Comparison of ENCODE assay signal across 32 mouse cellular contexts in the genomic region with DNA sequence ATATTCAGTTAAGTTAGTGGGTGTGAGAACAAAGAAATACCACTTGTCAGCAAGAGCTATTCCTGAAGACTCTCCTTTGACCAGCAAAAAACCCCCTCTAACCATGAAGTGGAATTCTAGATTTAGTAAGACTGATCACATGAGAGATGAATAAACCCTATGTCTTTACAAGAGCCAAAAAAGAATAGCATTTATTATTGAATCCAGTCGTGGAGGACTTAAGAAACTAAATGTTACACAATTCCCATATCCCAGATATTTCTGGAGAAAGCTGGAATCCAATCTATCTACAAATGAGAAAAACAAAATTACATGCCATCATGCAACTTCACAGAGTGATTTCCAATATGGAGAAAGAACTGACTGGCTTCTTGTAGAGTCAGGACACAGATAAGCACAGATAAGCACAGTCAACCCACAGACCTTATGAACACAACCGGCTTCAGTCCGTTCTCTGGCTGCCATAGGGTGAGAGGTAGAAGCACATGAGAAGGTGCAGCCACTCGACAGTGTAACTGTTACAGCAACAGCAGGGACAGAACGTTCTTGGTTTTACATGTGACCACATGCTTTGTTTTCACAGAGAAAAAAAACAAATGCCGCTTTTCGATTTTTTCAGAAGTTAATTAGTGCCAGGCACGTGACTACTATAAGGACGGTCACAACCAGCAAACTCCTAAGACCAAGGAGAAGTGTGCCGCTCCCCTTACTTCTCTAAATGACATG. TPM values are rescaled to one million over a fixed set of nuclear protein-coding genes. Genes with fewer than 3 reads are reported as not detected.
DNase-seq lines count a peak whose midpoint lies in the region; ATAC-seq and TF ChIP-seq lines count a peak whose summit lies in the region.
"Had no signal": no experiment of that assay in that cellular context is flagged by ENCODE, and none has a peak within 500 bp of the region (broad histone marks: within the 10 kb centered on the region; RNA-seq: fewer than 3 reads in every experiment).

No protein-coding gene starts in this region.

- TF ChIP-seq CTCF in heart, adult 2 months (IDR thresholded peaks at IDR 0.05), result no peak
- no peak for TF ChIP-seq CTCF in CH12.LX (conservative IDR thresholded peaks at IDR 0.05 in 1 of 2, IDR thresholded peaks at IDR 0.05 in 1 of 2; ENCODE audit: low read depth in 2 of 2, low read length in 2 of 2)

- H3K27ac ChIP-seq in heart, adult 2 months, result no peak overlapping the region
- no peak overlapping the region for H3K27ac ChIP-seq in CH12.LX (ENCODE audit: insufficient read depth, low read depth)
- H3K27ac ChIP-seq: forebrain, embryonic 10.5 days; forebrain, embryonic 15.5 days; liver, embryonic 15.5 days; macrophage; midbrain, embryonic 10.5 days; midbrain, embryonic 15.5 days; neural tube, embryonic 15.5 days; stomach, embryonic 15.5 days had no signal

- TF ChIP-seq POLR2A in heart, adult 2 months (IDR thresholded peaks at IDR 0.05; ENCODE audit: insufficient read depth, low read depth, low read length), result no peak
- TF ChIP-seq POLR2A in CH12.LX (IDR thresholded peaks at IDR 0.05; ENCODE audit: low read depth, low read length), result no peak

- intact Hi-C loops in heart, adult 2 months (cut with DNase I), result no loop called here

- peak; percentile 21 for DNase-seq in heart, adult 11 months
- no peak for DNase-seq in heart, adult 2 months
- peak; percentile 9 to 53 for DNase-seq in lung, adult 18-20 months
- DNase-seq in lung, postnatal 4 days, result no peak
- no peak for DNase-seq in CH12.LX (ENCODE audit: extremely low read depth)
- peak; percentile 52 for DNase-seq in fibroblast of lung, adult 2 months (ENCODE audit: low read depth)
- no peak for DNase-seq in adrenal gland, adult 2 months
- DNase-seq: adrenal gland, postnatal 10 days; cerebellum, adult 11 months; cerebellum, adult 9-11 months; gastrocnemius, postnatal 25 days; kidney, postnatal 14 days; layer of hippocampus, adult 9-11 months; liver; retina, postnatal 1 day; right cerebral cortex, postnatal 14 days; thymus, postnatal 14 days had no signal

- no peaks in the 10 kb centered on the region for H3K79me2 ChIP-seq in heart, adult 2 months (replicated peaks; ENCODE audit: control insufficient read depth, insufficient read depth, low read length)
- H3K79me2 ChIP-seq in CH12.LX (replicated peaks; ENCODE audit: control insufficient read depth, extremely low read depth, insufficient read depth, poor library complexity, severe bottlenecking), result no peaks in the 10 kb centered on the region

- in situ Hi-C loops in CH12.LX (cut with MboI; ENCODE audit: low pct_ligation_motif_present, low pct_unique_long_range_greater_than_20kb, low sequenced_read_pairs), result loop anchor here (25.0 kb wide), 1 partner anchor 313 kb away; no protein-coding TSS in a partner anchor

- H3K36me3 ChIP-seq in heart, adult 2 months (ENCODE audit: control insufficient read depth, insufficient read depth, low read length), result no peaks in the 10 kb centered on the region
- no peaks in the 10 kb centered on the region for H3K36me3 ChIP-seq in CH12.LX (replicated peaks in 1 of 2; ENCODE audit: control insufficient read depth in 1 of 2, insufficient read depth in 1 of 2, low read length in 1 of 2)
- H3K36me3 ChIP-seq: forebrain, embryonic 10.5 days; forebrain, embryonic 15.5 days; liver, embryonic 15.5 days; midbrain, embryonic 10.5 days; midbrain, embryonic 15.5 days; neural tube, embryonic 15.5 days; stomach, embryonic 15.5 days had no signal

- TF ChIP-seq EP300 in heart, adult 2 months (IDR thresholded peaks at IDR 0.05; ENCODE audit: insufficient read depth, low read depth, low read length), result no peak
- TF ChIP-seq EP300 in CH12.LX (IDR thresholded peaks at IDR 0.05; ENCODE audit: low read length), result no peak

- H3K9ac ChIP-seq in heart, adult 2 months (ENCODE audit: low read depth, low read length), result no peak overlapping the region
- no peak overlapping the region for H3K9ac ChIP-seq in CH12.LX (ENCODE audit: insufficient read depth, low read depth)
- H3K9ac ChIP-seq: forebrain, embryonic 15.5 days; liver, embryonic 15.5 days; midbrain, embryonic 15.5 days; neural tube, embryonic 15.5 days; stomach, embryonic 15.5 days had no signal

- WGBS in heart, adult 2 months, result 70% methylated on average over 10 of the region's 10 CpGs

- dilution Hi-C loops in CH12.LX (cut with MboI; ENCODE audit: extremely low pct_ligation_motif_present, extremely low pct_unique_long_range_greater_than_20kb, low sequenced_read_pairs), result no loop called here

- H3K4me3 ChIP-seq in heart, adult 2 months, result no peak overlapping the region
- no peak overlapping the region for H3K4me3 ChIP-seq in CH12.LX (replicated peaks in 1 of 3; ENCODE audit: low read depth in 2 of 3, low read length in 2 of 3, poor library complexity in 1 of 3)
- H3K4me3 ChIP-seq: forebrain, embryonic 10.5 days; forebrain, embryonic 15.5 days; liver, embryonic 15.5 days; midbrain, embryonic 10.5 days; midbrain, embryonic 15.5 days; neural tube, embryonic 15.5 days; stomach, embryonic 15.5 days had no signal

- no peaks in the 10 kb centered on the region for H3K27me3 ChIP-seq in heart, adult 2 months (ENCODE audit: control insufficient read depth, insufficient read depth, low read length)
- H3K27me3 ChIP-seq in CH12.LX (replicated peaks), result no peaks in the 10 kb centered on the region
- H3K27me3 ChIP-seq: forebrain, embryonic 15.5 days; liver, embryonic 15.5 days; midbrain, embryonic 15.5 days; neural tube, embryonic 15.5 days; stomach, embryonic 15.5 days had no signal

- peak overlapping the region; percentile 37 for H3K4me2 ChIP-seq in CH12.LX (ENCODE audit: insufficient read depth, low read depth, poor library complexity, severe bottlenecking)
- H3K4me2 ChIP-seq: forebrain, embryonic 15.5 days; liver, embryonic 15.5 days; midbrain, embryonic 15.5 days; neural tube, embryonic 15.5 days; stomach, embryonic 15.5 days had no signal

- no peak for TF ChIP-seq RAD21 in CH12.LX (IDR thresholded peaks at IDR 0.05; ENCODE audit: low read depth, low read length)

- ATAC-seq in megakaryocyte, adult 5-6 weeks (ENCODE audit: poor library complexity, severe bottlenecking), result no peak
- ATAC-seq: activated CD4-positive, CD25-positive, alpha-beta regulatory T cell, adult 4 months; CD4-positive, CD25-positive, alpha-beta regulatory T cell, adult 4 months; forebrain, embryonic 15.5 days; hindbrain, embryonic 16.5 days; midbrain, embryonic 15.5 days had no signal

- H3K9me3 ChIP-seq in CH12.LX (replicated peaks; ENCODE audit: low read length), result no peaks in the 10 kb centered on the region
- H3K9me3 ChIP-seq: forebrain, embryonic 10.5 days; forebrain, embryonic 15.5 days; liver, embryonic 15.5 days; midbrain, embryonic 10.5 days; midbrain, embryonic 15.5 days; neural tube, embryonic 15.5 days; stomach, embryonic 15.5 days had no signal

- no peaks in the 10 kb centered on the region for H3K4me1 ChIP-seq in heart, adult 2 months (ENCODE audit: control insufficient read depth, insufficient read depth, low read length)
- H3K4me1 ChIP-seq in CH12.LX (ENCODE audit: control insufficient read depth in 1 of 2, insufficient read depth in 2 of 2), result no peaks in the 10 kb centered on the region; a peak in 1 of 4 replicates
- H3K4me1 ChIP-seq: forebrain, embryonic 10.5 days; liver, embryonic 15.5 days; midbrain, embryonic 15.5 days; stomach, embryonic 15.5 days had no signal

TF ChIP-seq in CH12.LX, 34 proteins besides CTCF, POLR2A, EP300 and RAD21:
- TF ChIP-seq MAFK (IDR thresholded peaks at IDR 0.05; ENCODE audit: insufficient replicate concordance, low read length) (no peak), BHLHE40 (IDR thresholded peaks at IDR 0.05; ENCODE audit: low read depth, low read length) (peak; percentile 87), USF1 (IDR thresholded peaks at IDR 0.05; ENCODE audit: low read depth, low read length) (peak; percentile 12; the same call in 1 of the 2 replicates), MXI1 (IDR thresholded peaks at IDR 0.05; ENCODE audit: low read depth, low read length) (no peak), ZC3H11A (IDR thresholded peaks at IDR 0.05; ENCODE audit: low read depth, low read length) (no peak), USF2 (conservative IDR thresholded peaks at IDR 0.05; ENCODE audit: low read depth, low read length) (no peak)

RNA-seq across cellular contexts. Expression of a gene that starts 31.3 kb away (rescaled TPM):
- total RNA-seq in heart, adult 2 months (2021), result not detected
- polyA plus RNA-seq in heart, adult 2 months (2012; rRNA removed), result 0.06 TPM in 1 of 2 replicates, not detected in the other
- total RNA-seq in CH12.LX (2012; rRNA removed), result 0.17 and 0.38 TPM in 2 replicates
- 0.14 and 0.47 TPM in 2 replicates for total RNA-seq in CH12.LX (2014; rRNA removed)
- 0.38 and 0.49 TPM in 2 replicates for polyA plus RNA-seq in CH12.LX (2012; ENCODE audit: insufficient read length, low read depth)
- total RNA-seq in megakaryocyte, adult 5-6 weeks (2015), result not detected in 2 replicates
- 0.07 TPM in 1 of 2 replicates, not detected in the other for total RNA-seq in megakaryocyte, adult 5-6 weeks (2017)
- total RNA-seq in adrenal gland, adult 2 months (2021), result under 1 TPM; 0.37 to 0.45 TPM
- polyA plus RNA-seq in adrenal gland, adult 2 months (2012; rRNA removed), result not detected in 2 replicates
- total RNA-seq: gastrocnemius, adult 18-20 months; gastrocnemius, postnatal 25 days; heart, adult 8-10 months; heart, postnatal 25 days had no signal
- polyA plus RNA-seq: activated CD4-positive, CD25-positive, alpha-beta regulatory T cell, adult 4 months; CD4-positive, CD25-positive, alpha-beta regulatory T cell, adult 4 months had no signal

Comparison
In these comparisons a context has a peak if more than half of its experiments do, and no peak if none do; other contexts are left out.
1. DNase-seq: peak in heart, adult 11 months (single experiment), lung, adult 18-20 months (2 of 2) and fibroblast of lung, adult 2 months (single experiment); none in heart, adult 2 months (0 of 2), lung, postnatal 4 days (0 of 2), CH12.LX (single experiment) and adrenal gland, adult 2 months (single experiment).